Mouse (Mus musculus) midbrain, postnatal 0 days (tissue): ENCODE data around the gene Nebl. TPM values are rescaled to one million over a fixed set of nuclear protein-coding genes. Genes with fewer than 3 reads are reported as not detected.

ENCODE experiments used
- ATAC-seq: fragments of 200-750 bp; cut with Nextera tagmentation; 2 replicates; pipeline ENCODE4 v1.8.0; 2017; ENCODE audit warnings: moderate number of reproducible peaks, mild to moderate bottlenecking, moderate TSS enrichment, moderate library complexity; ENCODE audit not compliant: low FRiP score
- DNase-seq: peaks from one replicate; pipeline ENCODE4 v3.0.0-alpha.2; 2015; ENCODE audit warnings: low spot score
- H3K27ac ChIP-seq: fragments of 300-500 bp; sonication (generic); 2 replicates; pipeline ENCODE4 v1.5.1; 2014; ENCODE audit warnings: low read depth, mild to moderate bottlenecking, low read length, mixed read lengths
- H3K27me3 ChIP-seq: fragments of 300-500 bp; sonication (generic); 2 replicates; pipeline ENCODE4 v1.6.1; 2014; ENCODE audit warnings: low read length, control low read depth, mixed read lengths; ENCODE audit not compliant: insufficient read depth
- H3K36me3 ChIP-seq: fragments of 300-500 bp; sonication (generic); 2 replicates; pipeline ENCODE4 v1.6.1; 2014; ENCODE audit warnings: low read length, control low read depth, mixed read lengths; ENCODE audit not compliant: insufficient read depth
- H3K4me1 ChIP-seq: fragments of 300-500 bp; sonication (generic); 2 replicates; pipeline ENCODE4 v1.6.1; 2014; ENCODE audit warnings: mild to moderate bottlenecking, control low read depth, antibody characterized with exemption, low read length, mixed read lengths; ENCODE audit not compliant: insufficient read depth
- H3K4me2 ChIP-seq: fragments of 300-500 bp; sonication (generic); 2 replicates; pipeline ENCODE4 v1.6.1; 2014; ENCODE audit warnings: low read depth, mild to moderate bottlenecking, low read length, mixed read lengths; ENCODE audit not compliant: poor library complexity, severe bottlenecking
- H3K4me3 ChIP-seq: fragments of 300-500 bp; sonication (generic); 2 replicates; pipeline ENCODE4 v1.5.1; 2014; ENCODE audit warnings: low read depth, mild to moderate bottlenecking, low read length, moderate library complexity
- H3K9ac ChIP-seq: fragments of 300-500 bp; sonication (generic); replicated peaks from 2 replicates; pipeline ENCODE4 v1.6.1; 2014; ENCODE audit warnings: mild to moderate bottlenecking, low read length, moderate library complexity, mixed read lengths; ENCODE audit not compliant: poor library complexity, severe bottlenecking
- H3K9me3 ChIP-seq: fragments of 300-500 bp; sonication (generic); 2 replicates; pipeline ENCODE4 v1.6.1; 2016; ENCODE audit warnings: low read length, control low read depth
- CTCF ChIP-seq: IDR thresholded peaks from 2 replicates; pipeline ENCODE4 v1.5.1; 2016; ENCODE audit warnings: antibody characterized with exemption, mild to moderate bottlenecking
- WGBS: fragments of 180-500 bp; shearing (Covaris S2); extraction: QIAGEN DNeasy Blood & Tissue Kit; methylation state at CpG from one replicate; pipeline ENCODE4 v1.1.7; 2014; 5-methylcytosine and 5-hydroxymethylcytosine counted together
- polyA plus RNA-seq: library from polyadenylated mRNA; unstranded; fragments of >200 nt; fragmentation: Nextera tagmentation; extraction: Ambion mirVana; gene quantifications from 2 replicates; pipeline ENCODE4 v1.2.1, GENCODE M21; 2015
- total RNA-seq: library from RNA; depleted of rRNA; stranded (reverse); fragments of >200 nt; gene quantifications from 2 replicates; pipeline ENCODE4 v1.2.3, GENCODE M21; 2014

Gene Nebl
- total and polyA plus RNA-seq, 2 experiments from 2014 or later, result 11.7 to 24.0 TPM

- Histone ChIP-seq H3K4me1 (no peaks in the 10 kb centered on the region), H3K4me3 (no peak overlapping the region), H3K27me3 (no peaks in the 10 kb centered on the region), H3K9me3 (no peaks in the 10 kb centered on the region), H3K4me2 (peak overlapping the region; percentile 18; the same call in 1 of the 2 replicates), H3K9ac (no peak overlapping the region; the same call in 1 of the 2 replicates), H3K36me3 (no peaks in the 10 kb centered on the region), H3K27ac (no peak overlapping the region)
- 64% methylated on average over 14 of the region's 14 CpGs for WGBS
- no peak for ATAC-seq
- DNase-seq, result no peak
- no peak for TF ChIP-seq CTCF
These were observed 16.6 kb downstream of the Nebl start for GRCm38 (mm10) chr2:17714661-17715060.

GRCm38 (mm10) chr2:17714124-17714523 is 17.1 kb downstream of the Nebl start:
- no peak for TF ChIP-seq CTCF
- H3K36me3 ChIP-seq, result no peaks in the 10 kb centered on the region
- no peaks in the 10 kb centered on the region for H3K27me3 ChIP-seq
- H3K4me3 ChIP-seq, result no peak overlapping the region
- WGBS, result 62% methylated on average over 4 of the region's 4 CpGs
- no peaks in the 10 kb centered on the region for H3K9me3 ChIP-seq
- H3K4me2 ChIP-seq, result no peak overlapping the region
- ATAC-seq, result no peak
- no peaks in the 10 kb centered on the region for H3K4me1 ChIP-seq
- H3K27ac ChIP-seq, result no peak overlapping the region
- no peak overlapping the region for H3K9ac ChIP-seq
- DNase-seq, result no peak

- no peak overlapping the region for H3K27ac ChIP-seq
- no peak overlapping the region for H3K4me2 ChIP-seq
- H3K4me1 ChIP-seq, result no peaks in the 10 kb centered on the region
- DNase-seq (no peak), ATAC-seq (no peak)
- H3K9ac ChIP-seq, result no peak overlapping the region
- no peak overlapping the region for H3K4me3 ChIP-seq
- WGBS, result 84% methylated on average over 5 of the region's 5 CpGs
- no peak for TF ChIP-seq CTCF
- no peaks in the 10 kb centered on the region for H3K9me3 ChIP-seq
- H3K27me3 ChIP-seq, result no peaks in the 10 kb centered on the region
- no peaks in the 10 kb centered on the region for H3K36me3 ChIP-seq
These were observed 20.0 kb downstream of the Nebl start for GRCm38 (mm10) chr2:17711216-17711615.

- no peak for ATAC-seq
- Histone ChIP-seq H3K27ac (no peak overlapping the region), H3K4me3 (no peak overlapping the region), H3K9me3 (no peaks in the 10 kb centered on the region), H3K9ac (no peak overlapping the region), H3K4me2 (no peak overlapping the region), H3K36me3 (no peaks in the 10 kb centered on the region), H3K4me1 (no peaks in the 10 kb centered on the region), H3K27me3 (no peaks in the 10 kb centered on the region)
- TF ChIP-seq CTCF, result no peak
- WGBS, result 57% methylated on average over 2 of the region's 2 CpGs
- DNase-seq, result peak; percentile 63
These were observed 21.2 kb downstream of the Nebl start for GRCm38 (mm10) chr2:17710083-17710482.

- H3K36me3 ChIP-seq, result no peaks in the 10 kb centered on the region
- no peaks in the 10 kb centered on the region for H3K27me3 ChIP-seq
- H3K9me3 ChIP-seq, result no peaks in the 10 kb centered on the region
- H3K4me3 ChIP-seq, result no peak overlapping the region
- TF ChIP-seq CTCF, result no peak
- ATAC-seq (no peak), DNase-seq (no peak)
- no peak overlapping the region for H3K4me2 ChIP-seq
- no peak overlapping the region for H3K9ac ChIP-seq
- 92% methylated on average over 5 of the region's 5 CpGs for WGBS
- H3K4me1 ChIP-seq, result peaks cover 5% of the 10 kb centered on the region
- H3K27ac ChIP-seq, result no peak overlapping the region
These were observed 25.3 kb downstream of the Nebl start for GRCm38 (mm10) chr2:17705964-17706363.

- H3K9ac ChIP-seq, result no peak overlapping the region
- no peaks in the 10 kb centered on the region for H3K9me3 ChIP-seq
- no peak overlapping the region for H3K27ac ChIP-seq
- no peak overlapping the region for H3K4me3 ChIP-seq
- no peak for TF ChIP-seq CTCF
- H3K36me3 ChIP-seq, result no peaks in the 10 kb centered on the region
- no peak for ATAC-seq
- H3K4me1 ChIP-seq, result peaks cover 5% of the 10 kb centered on the region
- WGBS, result 66% methylated on average over 3 of the region's 3 CpGs
- H3K27me3 ChIP-seq, result no peaks in the 10 kb centered on the region
- DNase-seq, result no peak
- no peak overlapping the region for H3K4me2 ChIP-seq
These were observed 25.8 kb downstream of the Nebl start for GRCm38 (mm10) chr2:17705426-17705825.
